9 mouse cellular contexts compared by ENCODE assay signal in the genomic region with DNA sequence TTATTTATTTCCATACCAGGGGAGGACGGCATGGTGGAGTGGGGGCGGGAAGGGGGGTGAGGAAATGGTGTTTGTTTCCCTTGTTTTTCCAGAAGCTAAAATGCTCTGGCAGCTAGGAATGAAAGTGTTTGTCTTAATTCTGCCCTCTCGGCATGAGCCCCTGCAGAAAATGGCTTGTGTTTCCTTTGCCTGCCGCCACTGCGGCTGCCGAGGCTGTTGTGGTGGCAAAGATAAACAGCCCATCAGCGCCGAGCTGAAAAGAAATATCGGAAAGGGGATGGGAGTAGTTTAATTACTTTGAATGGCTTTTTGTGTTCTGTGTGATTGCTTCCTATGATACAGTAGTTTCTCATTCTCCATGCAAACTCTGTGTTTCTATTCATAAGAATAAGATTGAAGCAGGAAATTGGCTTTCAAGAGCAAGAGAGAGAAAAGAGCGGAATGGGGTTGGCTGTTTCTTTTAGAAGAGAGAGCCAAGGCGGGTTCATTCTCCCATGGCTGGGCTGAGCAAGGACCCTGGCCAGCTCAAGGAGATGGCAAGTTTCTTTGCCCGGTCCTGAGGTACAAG.
DNase-seq lines count a peak whose midpoint lies in the region; ATAC-seq and TF ChIP-seq lines count a peak whose summit lies in the region.
"Had no signal": no experiment of that assay in that cellular context is flagged by ENCODE, and none has a peak within 500 bp of the region (broad histone marks: within the 10 kb centered on the region; RNA-seq: fewer than 3 reads in every experiment).

No protein-coding gene starts in this region.

- TF ChIP-seq EP300 in stomach, postnatal 0 days (optimal IDR thresholded peaks at IDR 0.05) = no peak

- peak overlapping the region; percentile 38; the same call in 1 of the 2 replicates for H3K27ac ChIP-seq in forebrain, embryonic 11.5 days (ENCODE audit: low read depth, low read length)
- no peak overlapping the region for H3K27ac ChIP-seq in stomach, postnatal 0 days (replicated peaks)
- H3K27ac ChIP-seq: macrophage had no signal

- H3K36me3 ChIP-seq in forebrain, embryonic 11.5 days (ENCODE audit: control insufficient read depth, insufficient read depth, low read length) = no peaks in the 10 kb centered on the region
- no peaks in the 10 kb centered on the region for H3K36me3 ChIP-seq in stomach, postnatal 0 days (ENCODE audit: control insufficient read depth, insufficient read depth, low read length)

- H3K9me3 ChIP-seq in forebrain, embryonic 11.5 days (ENCODE audit: control insufficient read depth, low read length) = no peaks in the 10 kb centered on the region; the same call in 1 of the 2 replicates
- H3K9me3 ChIP-seq in stomach, postnatal 0 days (ENCODE audit: control insufficient read depth, low read length) = no peaks in the 10 kb centered on the region

- TF ChIP-seq CTCF in stomach, postnatal 0 days (IDR thresholded peaks at IDR 0.05; ENCODE audit: low read depth) = no peak

- peak overlapping the region; percentile 52 for H3K4me2 ChIP-seq in forebrain, embryonic 11.5 days (ENCODE audit: low read depth, low read length, severe bottlenecking)
- H3K4me2 ChIP-seq in stomach, postnatal 0 days (replicated peaks; ENCODE audit: low read depth) = peak overlapping the region; percentile 63

- ATAC-seq in forebrain, embryonic 11.5 days (replicated peaks; ENCODE audit: low FRiP score) = peak; percentile 52
- ATAC-seq in stomach, postnatal 0 days (ENCODE audit: low FRiP score, low TSS enrichment) = no peak

- no peaks in the 10 kb centered on the region; the same call in 1 of the 2 replicates for H3K27me3 ChIP-seq in forebrain, embryonic 11.5 days (ENCODE audit: control insufficient read depth, insufficient read depth, low read length)
- H3K27me3 ChIP-seq in stomach, postnatal 0 days (ENCODE audit: control insufficient read depth, insufficient read depth, low read length) = no peaks in the 10 kb centered on the region

- peaks cover 5% of the 10 kb centered on the region; the same call in 1 of the 2 replicates for H3K4me1 ChIP-seq in forebrain, embryonic 11.5 days (replicated peaks; ENCODE audit: control insufficient read depth, insufficient read depth, low read length)
- no peaks in the 10 kb centered on the region for H3K4me1 ChIP-seq in stomach, postnatal 0 days (replicated peaks; ENCODE audit: control insufficient read depth, insufficient read depth)

- peak overlapping the region; percentile 59 for H3K9ac ChIP-seq in forebrain, embryonic 11.5 days (ENCODE audit: low read length)
- peak overlapping the region; percentile 45 for H3K9ac ChIP-seq in stomach, postnatal 0 days (ENCODE audit: low read length)

- WGBS in forebrain, embryonic 11.5 days = 8% methylated on average over 12 of the region's 12 CpGs
- WGBS in stomach, postnatal 0 days = 7% methylated on average over 12 of the region's 12 CpGs

- DNase-seq in ovary, postnatal 36 days (ENCODE audit: low spot score) = peak; percentile 11
- no peak for DNase-seq in ovary, postnatal 10 days (ENCODE audit: low spot score)
- peak; percentile 53 for DNase-seq in forebrain, embryonic 11.5 days (ENCODE audit: low spot score)
- DNase-seq in kidney, postnatal 14 days = peak; percentile 13
- DNase-seq in lung, postnatal 10 days = peak; percentile 13
- DNase-seq in stomach, postnatal 0 days (ENCODE audit: low spot score) = no peak
- no peak for DNase-seq in gastrocnemius, adult 8-10 months (ENCODE audit: low spot score in 2 of 2)
- DNase-seq in thymus, postnatal 14 days = no peak

- peak overlapping the region; percentile 25 for H3K4me3 ChIP-seq in forebrain, embryonic 11.5 days (ENCODE audit: low read depth, low read length)
- peak overlapping the region; percentile 36 for H3K4me3 ChIP-seq in stomach, postnatal 0 days (ENCODE audit: low read depth, low read length)

Comparison
In these comparisons a context has a peak if more than half of its experiments do, and no peak if none do; other contexts are left out.
1. DNase-seq: peak in ovary, postnatal 36 days (single experiment), forebrain, embryonic 11.5 days (single experiment), kidney, postnatal 14 days (single experiment) and lung, postnatal 10 days (single experiment); none in ovary, postnatal 10 days (single experiment), stomach, postnatal 0 days (single experiment), gastrocnemius, adult 8-10 months (0 of 2) and thymus, postnatal 14 days (single experiment).